In the genomic region with DNA sequence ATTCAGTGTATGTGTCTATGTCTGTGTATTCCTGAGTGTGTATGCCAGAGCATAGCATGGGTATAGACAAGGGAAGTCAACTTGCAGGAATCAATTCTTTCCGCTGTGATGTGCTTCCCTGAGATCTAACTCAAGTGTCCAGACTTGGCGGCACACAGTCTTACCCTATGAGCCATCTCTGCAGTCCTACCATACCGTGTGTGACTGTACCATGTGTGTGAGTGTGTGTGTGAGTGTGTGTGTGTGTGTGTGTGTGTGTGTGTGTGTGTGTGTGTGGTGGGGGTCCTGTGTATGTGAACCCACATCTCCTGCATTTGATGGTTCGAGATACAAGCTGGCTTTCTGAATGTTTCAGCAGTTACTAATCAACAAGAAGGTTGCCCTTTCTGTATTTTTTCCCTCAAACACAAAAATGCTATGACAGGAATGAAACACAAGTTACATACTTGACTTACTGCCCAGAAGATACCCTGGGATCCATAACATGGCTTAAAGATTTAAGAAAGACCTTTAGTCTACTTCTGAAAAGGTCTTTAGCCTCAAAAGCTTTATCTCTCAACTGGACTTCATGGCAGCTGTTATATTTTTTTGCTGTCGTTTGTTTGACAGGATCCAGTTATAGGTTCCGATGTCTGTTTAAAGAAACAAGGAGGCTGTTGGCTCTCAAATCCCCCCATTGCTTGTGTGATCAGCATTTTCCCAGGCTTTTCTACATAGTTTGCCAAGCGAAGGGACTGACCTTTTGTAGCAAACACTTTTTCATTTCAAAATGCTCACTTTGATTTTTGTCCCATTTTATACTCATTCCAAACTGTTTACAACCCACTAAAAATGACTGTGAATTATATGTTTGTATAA, we compare ENCODE assay signal across 17 mouse cellular contexts.
DNase-seq lines count a peak whose midpoint lies in the region; ATAC-seq and TF ChIP-seq lines count a peak whose summit lies in the region.
"Had no signal": no experiment of that assay in that cellular context is flagged by ENCODE, and none has a peak within 500 bp of the region (broad histone marks: within the 10 kb centered on the region; RNA-seq: fewer than 3 reads in every experiment).

No protein-coding gene starts in this region.

- no peak overlapping the region for H3K9ac ChIP-seq in liver, postnatal 0 days (replicated peaks)
- no peak overlapping the region for H3K9ac ChIP-seq in liver, embryonic 11.5 days (ENCODE audit: low read depth, low read length)
- no peak overlapping the region for H3K9ac ChIP-seq in intestine, embryonic 16.5 days (ENCODE audit: low read depth, low read length)
- no peak overlapping the region for H3K9ac ChIP-seq in stomach, embryonic 15.5 days
- H3K9ac ChIP-seq: embryonic facial prominence, embryonic 13.5 days; forebrain, embryonic 13.5 days; heart, embryonic 13.5 days; liver, embryonic 14.5 days; midbrain, embryonic 13.5 days had no signal

- no peak for DNase-seq in liver, postnatal 0 days
- no peak for DNase-seq in liver, embryonic 11.5 days (ENCODE audit: low spot score)
- DNase-seq in kidney, postnatal 36 days = peak; percentile 6 to 40
- no peak for DNase-seq in right cerebral cortex, postnatal 36 days (ENCODE audit: low spot score in 2 of 2)
- no peak for DNase-seq in B cell, adult 2 months
- DNase-seq: adrenal gland, postnatal 25 days; cerebellum, postnatal 36 days; spleen, adult 18-20 months; thymus, postnatal 14 days had no signal

- no peak overlapping the region for H3K27ac ChIP-seq in liver, postnatal 0 days (ENCODE audit: low read depth)
- no peak overlapping the region for H3K27ac ChIP-seq in liver, embryonic 11.5 days (ENCODE audit: low read depth, low read length)
- peak overlapping the region; percentile 63 for H3K27ac ChIP-seq in intestine, embryonic 16.5 days (ENCODE audit: low read length)
- H3K27ac ChIP-seq in stomach, embryonic 15.5 days = peak overlapping the region; percentile 77
- H3K27ac ChIP-seq: embryonic facial prominence, embryonic 13.5 days; forebrain, embryonic 13.5 days; heart, embryonic 13.5 days; layer of hippocampus, adult 2 months; liver, embryonic 14.5 days; midbrain, embryonic 13.5 days had no signal

- H3K4me2 ChIP-seq in liver, postnatal 0 days (ENCODE audit: low read depth, low read length) = no peak overlapping the region
- H3K4me2 ChIP-seq in liver, embryonic 11.5 days = no peak overlapping the region
- H3K4me2 ChIP-seq in intestine, embryonic 16.5 days (ENCODE audit: low read depth, low read length) = no peak overlapping the region
- no peak overlapping the region for H3K4me2 ChIP-seq in stomach, embryonic 15.5 days
- H3K4me2 ChIP-seq: embryonic facial prominence, embryonic 13.5 days; forebrain, embryonic 13.5 days; heart, embryonic 13.5 days; midbrain, embryonic 13.5 days had no signal

- peak; percentile 9; the same call in 1 of the 2 replicates for TF ChIP-seq EP300 in liver, postnatal 0 days (IDR thresholded peaks at IDR 0.05; ENCODE audit: low read depth)

- no peak overlapping the region for H3K4me3 ChIP-seq in liver, postnatal 0 days (ENCODE audit: low read depth, low read length)
- no peak overlapping the region for H3K4me3 ChIP-seq in liver, embryonic 11.5 days (ENCODE audit: low read depth, low read length)
- H3K4me3 ChIP-seq in intestine, embryonic 16.5 days (ENCODE audit: low read length) = no peak overlapping the region
- no peak overlapping the region for H3K4me3 ChIP-seq in stomach, embryonic 15.5 days (replicated peaks)
- H3K4me3 ChIP-seq: embryonic facial prominence, embryonic 13.5 days; forebrain, embryonic 13.5 days; heart, embryonic 13.5 days; layer of hippocampus, adult 2 months; midbrain, embryonic 13.5 days had no signal

- H3K27me3 ChIP-seq in liver, postnatal 0 days (ENCODE audit: insufficient read depth, low read length) = no peaks in the 10 kb centered on the region
- H3K27me3 ChIP-seq in liver, embryonic 11.5 days (replicated peaks; ENCODE audit: control insufficient read depth, insufficient read depth, low read length) = no peaks in the 10 kb centered on the region
- H3K27me3 ChIP-seq in intestine, embryonic 16.5 days (replicated peaks; ENCODE audit: control insufficient read depth, insufficient read depth, low read length) = no peaks in the 10 kb centered on the region
- no peaks in the 10 kb centered on the region for H3K27me3 ChIP-seq in stomach, embryonic 15.5 days (replicated peaks)
- H3K27me3 ChIP-seq: embryonic facial prominence, embryonic 13.5 days; forebrain, embryonic 13.5 days; heart, embryonic 13.5 days; midbrain, embryonic 13.5 days had no signal

- no peaks in the 10 kb centered on the region for H3K9me3 ChIP-seq in liver, postnatal 0 days (ENCODE audit: low read length)
- H3K9me3 ChIP-seq in liver, embryonic 11.5 days (ENCODE audit: control insufficient read depth, low read length) = no peaks in the 10 kb centered on the region
- no peaks in the 10 kb centered on the region for H3K9me3 ChIP-seq in intestine, embryonic 16.5 days (ENCODE audit: control insufficient read depth, low read length)
- no peaks in the 10 kb centered on the region for H3K9me3 ChIP-seq in stomach, embryonic 15.5 days
- H3K9me3 ChIP-seq: embryonic facial prominence, embryonic 13.5 days; forebrain, embryonic 13.5 days; heart, embryonic 13.5 days; midbrain, embryonic 13.5 days had no signal

- WGBS in liver, postnatal 0 days (ENCODE audit: insufficient replicate concordance) = 73% methylated on average over 7 of the region's 7 CpGs
- 79% methylated on average over 7 of the region's 7 CpGs for WGBS in liver, embryonic 11.5 days
- 56% methylated on average over 7 of the region's 7 CpGs for WGBS in intestine, embryonic 16.5 days
- WGBS in stomach, embryonic 15.5 days = 60% methylated on average over 7 of the region's 7 CpGs

- no peaks in the 10 kb centered on the region for H3K4me1 ChIP-seq in liver, postnatal 0 days (ENCODE audit: insufficient read depth)
- H3K4me1 ChIP-seq in liver, embryonic 11.5 days (replicated peaks; ENCODE audit: control insufficient read depth, insufficient read depth, low read length) = no peaks in the 10 kb centered on the region
- H3K4me1 ChIP-seq in intestine, embryonic 16.5 days (ENCODE audit: control insufficient read depth, insufficient read depth, low read length) = no peaks in the 10 kb centered on the region
- no peaks in the 10 kb centered on the region for H3K4me1 ChIP-seq in stomach, embryonic 15.5 days
- H3K4me1 ChIP-seq: forebrain, embryonic 13.5 days; midbrain, embryonic 13.5 days had no signal

- TF ChIP-seq CTCF in liver, postnatal 0 days (IDR thresholded peaks at IDR 0.05; ENCODE audit: low read depth) = no peak

- H3K36me3 ChIP-seq in liver, postnatal 0 days (replicated peaks; ENCODE audit: insufficient read depth, low read length) = no peaks in the 10 kb centered on the region
- no peaks in the 10 kb centered on the region for H3K36me3 ChIP-seq in liver, embryonic 11.5 days (ENCODE audit: control insufficient read depth, insufficient read depth, low read length)
- no peaks in the 10 kb centered on the region for H3K36me3 ChIP-seq in intestine, embryonic 16.5 days (ENCODE audit: control insufficient read depth, insufficient read depth, low read length)
- H3K36me3 ChIP-seq in stomach, embryonic 15.5 days = no peaks in the 10 kb centered on the region
- H3K36me3 ChIP-seq: embryonic facial prominence, embryonic 13.5 days; heart, embryonic 13.5 days; midbrain, embryonic 13.5 days had no signal

- no peak for ATAC-seq in liver, postnatal 0 days
- no peak for ATAC-seq in liver, embryonic 11.5 days (replicated peaks; ENCODE audit: low FRiP score)
- peak; percentile 46; the same call in 1 of the 2 replicates for ATAC-seq in intestine, embryonic 16.5 days
- ATAC-seq in stomach, embryonic 15.5 days (ENCODE audit: insufficient read depth, low FRiP score, low read depth) = peak; percentile 31; the same call in 1 of the 2 replicates
- ATAC-seq: forebrain, embryonic 13.5 days; midbrain, embryonic 13.5 days had no signal

Comparison
In these comparisons a context has a peak if more than half of its experiments do, and no peak if none do; other contexts are left out.
1. ATAC-seq: peak in intestine, embryonic 16.5 days (single experiment) and stomach, embryonic 15.5 days (single experiment); none in liver, postnatal 0 days (single experiment) and liver, embryonic 11.5 days (single experiment).
2. DNase-seq: peak in kidney, postnatal 36 days (2 of 2); none in liver, postnatal 0 days (single experiment), liver, embryonic 11.5 days (single experiment), right cerebral cortex, postnatal 36 days (0 of 2) and B cell, adult 2 months (0 of 2).
3. H3K27ac ChIP-seq: peak in intestine, embryonic 16.5 days (single experiment) and stomach, embryonic 15.5 days (single experiment); none in liver, postnatal 0 days (single experiment) and liver, embryonic 11.5 days (single experiment).